Mouse (Mus musculus): ENCODE results near the gene Cysltr2.

The Cysltr2 gene

DNA sequence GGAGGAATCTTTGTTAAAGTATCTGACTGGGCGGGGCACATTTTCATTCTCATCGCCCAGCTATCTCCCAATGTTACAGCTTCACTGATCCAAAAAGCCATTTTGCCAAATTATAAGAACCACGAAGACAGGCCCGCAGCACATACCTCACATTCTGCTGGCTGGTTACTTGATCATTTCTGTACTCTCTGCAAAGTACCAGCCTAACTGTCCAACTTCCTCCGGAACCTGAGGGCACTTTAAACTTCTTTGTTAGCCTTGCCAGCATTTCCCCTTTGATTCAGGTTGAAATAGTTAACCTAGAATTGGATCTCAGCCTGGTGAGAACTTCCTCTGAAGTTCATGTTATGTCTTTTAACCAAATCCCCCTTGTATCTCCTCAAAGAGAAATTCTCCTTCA, 63.8 kb downstream of the Cysltr2 start:
- DNase-seq (ENCODE audit: low spot score) = no peak

DNA sequence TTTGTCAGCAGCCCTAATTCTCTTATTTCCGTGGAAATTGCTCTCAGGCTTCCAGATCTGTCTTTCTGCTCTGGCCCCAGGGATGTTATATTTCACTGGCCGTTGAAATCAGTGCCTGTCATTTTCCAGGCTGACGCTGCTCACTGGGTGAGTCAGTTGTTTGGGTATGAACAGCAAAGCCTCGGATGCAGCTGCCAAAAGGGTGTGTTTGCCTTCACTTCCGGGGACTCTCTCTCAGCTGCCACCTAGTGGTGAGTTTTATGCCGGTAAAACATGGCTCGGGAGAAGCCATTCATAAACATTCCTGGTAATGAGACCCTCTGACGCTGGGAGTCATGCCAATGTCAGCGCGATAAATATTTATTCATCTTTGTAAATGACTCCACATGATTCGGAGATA, 65.5 kb downstream of the Cysltr2 start:
- peak; percentile 50 for DNase-seq (ENCODE audit: low spot score)

DNA sequence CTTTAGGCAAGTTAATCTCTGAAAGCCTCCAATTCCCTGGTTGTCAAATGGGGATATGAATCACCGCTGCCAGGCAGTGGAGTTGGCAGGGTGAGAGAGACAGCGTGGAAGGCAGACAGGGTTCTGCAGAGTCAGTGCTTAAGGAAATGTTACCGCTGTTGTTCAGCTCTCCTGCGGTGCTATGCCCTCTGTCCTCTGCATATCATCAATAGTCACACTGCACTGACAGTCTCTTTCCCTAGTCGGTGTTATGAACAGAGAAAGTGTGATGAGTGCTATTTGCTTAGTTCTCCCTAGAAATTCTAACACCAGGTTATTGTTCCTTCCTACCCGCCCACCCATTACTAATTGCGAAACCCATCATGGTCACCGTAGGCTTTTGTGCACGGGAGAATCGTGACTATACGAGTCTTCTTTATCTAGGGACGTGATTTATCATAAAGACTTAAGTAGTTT, 65.9 kb downstream of the Cysltr2 start:
- no peak for DNase-seq (ENCODE audit: low spot score)

DNA sequence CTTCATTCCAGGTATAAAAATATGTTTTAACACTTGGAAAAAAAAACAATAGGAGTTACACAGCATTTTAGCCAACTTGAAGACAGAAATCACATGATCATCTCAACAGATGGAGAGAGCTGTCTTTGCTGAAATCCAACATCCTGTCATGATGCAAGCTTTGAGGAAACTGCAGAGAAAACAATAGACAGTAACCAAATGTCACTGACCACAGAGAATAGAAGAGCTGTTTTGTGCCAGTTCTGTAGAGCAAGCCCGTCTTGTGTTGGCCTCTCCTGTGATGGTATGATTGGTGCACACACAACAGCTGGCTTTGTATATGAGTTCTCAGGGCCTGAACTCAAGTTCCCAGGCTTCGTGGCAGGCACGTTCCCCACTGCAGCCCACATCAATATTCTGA, 68.2 kb downstream of the Cysltr2 start:
- no peak for DNase-seq (ENCODE audit: low spot score)

DNA sequence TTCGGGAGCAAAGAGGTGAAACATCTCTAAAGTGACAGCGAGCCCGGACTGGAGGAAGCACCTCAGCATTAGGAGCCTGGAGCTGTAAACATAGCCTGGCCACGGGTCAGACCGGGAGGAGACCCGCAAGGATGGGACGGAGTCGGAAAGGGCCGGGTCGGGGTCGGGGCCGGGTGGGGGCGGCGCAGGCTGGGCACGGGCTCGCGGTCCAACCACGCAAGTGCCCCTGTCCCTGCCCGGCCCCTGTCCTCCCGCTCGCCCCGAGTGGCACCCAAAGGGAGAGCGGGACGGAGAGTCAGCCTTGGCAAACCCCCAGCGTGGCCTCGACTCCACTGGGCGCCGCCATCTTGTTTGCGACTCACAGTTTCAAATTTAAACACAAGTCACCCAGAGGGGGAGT, 68.8 kb downstream of the Cysltr2 start:
- DNase-seq (ENCODE audit: low spot score) = no peak

DNA sequence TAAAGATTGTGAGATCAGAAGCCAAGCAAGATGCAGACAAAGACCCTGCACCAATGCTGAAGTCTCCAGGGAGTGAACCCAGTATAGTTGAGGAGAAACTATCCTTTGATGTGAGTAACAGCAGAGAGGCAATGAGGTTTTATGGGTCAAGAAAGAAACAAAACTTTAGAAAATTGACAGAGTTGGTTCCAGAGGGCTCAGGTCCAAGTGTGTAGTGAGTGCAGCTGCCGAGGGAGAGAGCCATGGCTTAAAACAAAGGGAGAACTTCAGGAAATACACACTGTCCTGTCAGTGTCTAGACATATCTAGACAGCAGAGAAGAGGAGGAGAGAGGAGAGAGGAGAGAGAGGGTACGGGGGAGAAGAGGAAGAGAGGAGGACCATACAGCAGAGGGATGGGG, 72.8 kb downstream of the Cysltr2 start:
- no peak for DNase-seq (ENCODE audit: low spot score)
